Mouse (Mus musculus) lung, postnatal 0 days (tissue): ENCODE measurements around the gene Aldh1b1.

Experiments
- CTCF ChIP-seq: IDR thresholded peaks from 2 replicates; pipeline ENCODE4 v1.5.1; 2016; ENCODE audit warnings: antibody characterized with exemption, mild to moderate bottlenecking
- EP300 ChIP-seq: IDR thresholded peaks from 2 replicates; pipeline ENCODE4 v1.6.1; 2016; ENCODE audit warnings: antibody characterized with exemption, mild to moderate bottlenecking, control low read depth

- TF ChIP-seq EP300: no peak
- no peak for TF ChIP-seq CTCF
These were observed 26.1 kb downstream of the Aldh1b1 start for GRCm38 (mm10) chr4:45824761-45825556.
